Mouse (Mus musculus): ENCODE data around the gene Coro2a.

Gene Coro2a

GRCm38 (mm10) chr4:46520491-46520890, 81.5 kb downstream of the Coro2a start:
- peak; percentile 88 for DNase-seq

GRCm38 (mm10) chr4:46507736-46508460, 94.1 kb downstream of the Coro2a start:
- DNase-seq = peak; percentile 96

GRCm38 (mm10) chr4:46506801-46507610, 95.0 kb downstream of the Coro2a start:
- DNase-seq = peak; percentile 100

- peak; percentile 88 for DNase-seq
Observed at GRCm38 (mm10) chr4:46505361-46506057, 96.5 kb downstream of the Coro2a start.

GRCm38 (mm10) chr4:46503881-46504280, 98.1 kb downstream of the Coro2a start:
- peak; percentile 7 for DNase-seq

GRCm38 (mm10) chr4:46502606-46503502, 99.1 kb downstream of the Coro2a start:
- peak; percentile 87 for DNase-seq

- DNase-seq = no peak
Observed at GRCm38 (mm10) chr4:46498976-46499375, 103.0 kb downstream of the Coro2a start.

- DNase-seq = peak; percentile 85
Observed at GRCm38 (mm10) chr4:46498511-46498910, 103.5 kb downstream of the Coro2a start.

- peak; percentile 92 for DNase-seq
Observed at GRCm38 (mm10) chr4:46497286-46497892, 104.6 kb downstream of the Coro2a start.

GRCm38 (mm10) chr4:46495543-46495942, 106.5 kb downstream of the Coro2a start:
- DNase-seq = peak; percentile 82

GRCm38 (mm10) chr4:46493071-46493470, 108.9 kb downstream of the Coro2a start:
- DNase-seq = peak; percentile 68

- DNase-seq = peak; percentile 100
Observed at GRCm38 (mm10) chr4:46489028-46489925, 112.7 kb downstream of the Coro2a start, which contains the start of gene Nans. Gene Nans, plus strand, starts transcription at chr4:46489248.

- DNase-seq = peak; percentile 99
Observed at GRCm38 (mm10) chr4:46487348-46487747, 114.7 kb downstream of the Coro2a start.

Measured in heart, adult 11 months (tissue).